Mouse (Mus musculus) lung, embryonic 16.5 days (tissue): ENCODE data around the gene Ctps. TPM values are rescaled to one million over a fixed set of nuclear protein-coding genes. Genes with fewer than 3 reads are reported as not detected.

ENCODE experiments used
- ATAC-seq: fragments of 200-750 bp; cut with Nextera tagmentation; 2 replicates; pipeline ENCODE4 v1.8.0; 2017; ENCODE audit warnings: low read depth, mild to moderate bottlenecking, moderate library complexity
- H3K27ac ChIP-seq: fragments of 300-500 bp; sonication (generic); 2 replicates; pipeline ENCODE4 v1.5.1; 2014; ENCODE audit warnings: mild to moderate bottlenecking, control low read depth, low read length
- H3K27me3 ChIP-seq: fragments of 300-500 bp; sonication (generic); 2 replicates; pipeline ENCODE4 v1.6.1; 2014; ENCODE audit warnings: low read depth, low read length, mixed read lengths; ENCODE audit not compliant: control insufficient read depth, insufficient read depth
- H3K36me3 ChIP-seq: fragments of 300-500 bp; sonication (generic); 2 replicates; pipeline ENCODE4 v1.6.1; 2014; ENCODE audit warnings: low read length; ENCODE audit not compliant: control insufficient read depth, insufficient read depth
- H3K4me1 ChIP-seq: fragments of 300-500 bp; sonication (generic); replicated peaks from 2 replicates; pipeline ENCODE4 v1.6.1; 2014; ENCODE audit warnings: low read length, mixed read lengths; ENCODE audit not compliant: control insufficient read depth, insufficient read depth
- H3K4me2 ChIP-seq: fragments of 300-500 bp; sonication (generic); 2 replicates; pipeline ENCODE4 v1.6.1; 2014; ENCODE audit warnings: low read depth, low read length, control low read depth
- H3K4me3 ChIP-seq: fragments of 300-500 bp; sonication (generic); 2 replicates; pipeline ENCODE4 v1.5.1; 2014; ENCODE audit warnings: mild to moderate bottlenecking, low read length, control low read depth
- H3K9ac ChIP-seq: fragments of 300-500 bp; sonication (generic); 2 replicates; pipeline ENCODE4 v1.6.1; 2014; ENCODE audit warnings: low read length, control low read depth
- H3K9me3 ChIP-seq: fragments of 300-500 bp; sonication (generic); 2 replicates; pipeline ENCODE4 v1.6.1; 2016; ENCODE audit warnings: low read length; ENCODE audit not compliant: control insufficient read depth
- WGBS: fragments of 180-500 bp; shearing (Covaris S2); extraction: QIAGEN DNeasy Blood & Tissue Kit; methylation state at CpG from one replicate; pipeline ENCODE4 v1.1.7; 2014; 5-methylcytosine and 5-hydroxymethylcytosine counted together
- polyA plus RNA-seq: library from polyadenylated mRNA; unstranded; fragments of >200 nt; fragmentation: Nextera tagmentation; extraction: Ambion mirVana; gene quantifications from 2 replicates; pipeline ENCODE4 v1.2.1, GENCODE M21; 2015

The Ctps gene
- polyA plus RNA-seq, 1 experiment from 2014 or later, result 70.0 TPM

- H3K4me3 ChIP-seq, result no peak overlapping the region
- H3K27ac ChIP-seq, result no peak overlapping the region
- H3K9ac ChIP-seq, result no peak overlapping the region
- no peak for ATAC-seq
- H3K4me2 ChIP-seq, result no peak overlapping the region
- H3K36me3 ChIP-seq, result peaks cover 16% of the 10 kb centered on the region
- H3K4me1 ChIP-seq, result 0 out of 2 replicates have a peak, but pooled peaks cover 2% of the 10 kb centered on the region
- WGBS, result 98% methylated on average over 2 of the region's 2 CpGs
- no peaks in the 10 kb centered on the region for H3K9me3 ChIP-seq
- H3K27me3 ChIP-seq, result no peaks in the 10 kb centered on the region
Observed at GRCm38 (mm10) chr4:120514366-120514765, 55.7 kb downstream of the Ctps start.

GRCm38 (mm10) chr4:120511203-120511602 is 58.9 kb downstream of the Ctps start:
- peaks cover 20% of the 10 kb centered on the region for H3K36me3 ChIP-seq
- no peak overlapping the region for H3K9ac ChIP-seq
- no peak overlapping the region for H3K4me2 ChIP-seq
- H3K27me3 ChIP-seq, result no peaks in the 10 kb centered on the region
- H3K4me3 ChIP-seq, result no peak overlapping the region
- H3K9me3 ChIP-seq, result no peaks in the 10 kb centered on the region
- 92% methylated on average over 4 of the region's 4 CpGs for WGBS
- ATAC-seq, result no peak
- no peak overlapping the region for H3K27ac ChIP-seq
- H3K4me1 ChIP-seq, result no peaks in the 10 kb centered on the region

DNA sequence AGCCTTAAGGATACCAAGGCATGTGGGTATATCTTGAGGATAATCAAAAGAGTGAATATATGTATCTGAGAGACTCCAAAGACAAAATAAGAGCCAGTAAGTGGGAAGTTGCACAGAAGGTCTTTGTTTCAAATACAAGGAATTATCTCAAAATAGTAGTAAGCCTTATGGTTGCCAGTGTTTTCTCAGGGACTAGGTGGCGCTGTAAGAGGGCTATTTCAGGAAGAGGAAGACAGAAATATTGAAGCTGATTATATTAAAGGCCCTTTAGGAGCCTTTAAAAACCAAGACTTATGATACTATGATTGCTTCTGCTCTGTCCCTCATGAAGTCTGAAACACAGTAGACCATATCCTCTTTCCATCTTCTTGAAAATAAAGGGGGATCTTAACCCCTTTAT is 63.1 kb downstream of the Ctps start:
- ATAC-seq, result no peak
- H3K27ac ChIP-seq, result no peak overlapping the region
- no peaks in the 10 kb centered on the region for H3K27me3 ChIP-seq
- no peaks in the 10 kb centered on the region for H3K4me1 ChIP-seq
- H3K4me2 ChIP-seq, result no peak overlapping the region
- H3K36me3 ChIP-seq, result peaks cover 20% of the 10 kb centered on the region
- no peak overlapping the region for H3K9ac ChIP-seq
- no peak overlapping the region for H3K4me3 ChIP-seq
- no peaks in the 10 kb centered on the region for H3K9me3 ChIP-seq
- WGBS, result 86% methylated on average over 1 of the region's 1 CpGs

Other genes starting within 250 kb of the Ctps start
- 38.5 and 43.2 TPM in 2 replicates for gene Scmh1, start 165.0 kb downstream of the Ctps start, polyA plus RNA-seq
- gene Slfnl1, start 38.0 kb downstream of the Ctps start, polyA plus RNA-seq, result not detected in 2 replicates
- gene Gm8439, start 18.5 kb upstream of the Ctps start, polyA plus RNA-seq, result not detected in 2 replicates
- 1.5 and 1.6 TPM in 2 replicates for gene Cited4, start 96.3 kb upstream of the Ctps start, polyA plus RNA-seq
- gene Kcnq4, start 178.3 kb upstream of the Ctps start, polyA plus RNA-seq, result 4.7 and 5.1 TPM in 2 replicates